Mouse (Mus musculus): ENCODE results near the gene Hsf2bp. TPM values are rescaled to one million over a fixed set of nuclear protein-coding genes. Genes with fewer than 3 reads are reported as not detected.

Gene Hsf2bp
- total and polyA plus RNA-seq, 3 experiments, result 0.34 to 1.0 (median 0.75) TPM

DNA sequence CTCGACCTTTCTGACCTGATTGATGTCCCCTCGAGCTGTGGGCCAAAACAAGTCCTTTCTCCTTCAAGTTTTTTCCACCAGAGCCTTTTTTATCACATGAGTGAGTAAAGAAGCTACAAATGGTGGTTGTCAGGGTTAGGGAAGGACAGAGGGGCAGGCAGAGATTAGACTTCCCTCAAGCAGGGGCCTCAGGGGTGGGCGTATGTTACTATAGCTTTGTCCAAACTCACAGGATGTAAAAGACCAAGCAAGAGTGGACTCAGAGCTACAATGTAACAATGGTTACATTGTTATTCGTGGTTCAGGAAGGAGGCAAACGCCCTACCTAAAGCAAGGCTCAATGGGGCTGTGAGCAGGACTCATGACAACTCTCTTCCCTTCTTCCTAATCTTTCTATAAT is 137.2 kb downstream of the Hsf2bp start:
- no peak overlapping the region for H3K4me2 ChIP-seq (ENCODE audit: insufficient read depth, low read depth, poor library complexity, severe bottlenecking)
- dilution Hi-C loops (cut with MboI; ENCODE audit: extremely low pct_ligation_motif_present, extremely low pct_unique_long_range_greater_than_20kb, low sequenced_read_pairs) (no loop called here), in situ Hi-C loops (cut with MboI; ENCODE audit: low pct_ligation_motif_present, low pct_unique_long_range_greater_than_20kb, low sequenced_read_pairs) (no loop called here)
- no peaks in the 10 kb centered on the region for H3K79me2 ChIP-seq (replicated peaks; ENCODE audit: control insufficient read depth, extremely low read depth, insufficient read depth, poor library complexity, severe bottlenecking)
- no peak for DNase-seq (ENCODE audit: extremely low read depth)
- peaks cover 0 to 4% of the 10 kb centered on the region in 2 experiments for H3K36me3 ChIP-seq (replicated peaks in 1 of 2; ENCODE audit: control insufficient read depth in 1 of 2, insufficient read depth in 1 of 2, low read length in 1 of 2)
- no peak overlapping the region for H3K4me3 ChIP-seq (replicated peaks in 1 of 3; ENCODE audit: low read depth in 2 of 3, low read length in 2 of 3, poor library complexity in 1 of 3)
- H3K27ac ChIP-seq (ENCODE audit: insufficient read depth, low read depth), result no peak overlapping the region
- no peak overlapping the region for H3K9ac ChIP-seq (ENCODE audit: insufficient read depth, low read depth)
- TF ChIP-seq POLR2A (IDR thresholded peaks at IDR 0.05; ENCODE audit: low read depth, low read length) (no peak), MAZ (IDR thresholded peaks at IDR 0.05; ENCODE audit: low read depth, low read length) (no peak), IRF4 (IDR thresholded peaks at IDR 0.05; ENCODE audit: low read depth, low read length) (no peak), MXI1 (IDR thresholded peaks at IDR 0.05; ENCODE audit: low read depth, low read length) (no peak), ZNF384 (IDR thresholded peaks at IDR 0.05; ENCODE audit: low read depth, low read length) (no peak), SIN3A (IDR thresholded peaks at IDR 0.05; ENCODE audit: low read length) (no peak)
- peaks cover 27 to 59% of the 10 kb centered on the region in 2 experiments for H3K4me1 ChIP-seq (ENCODE audit: control insufficient read depth in 1 of 2, insufficient read depth in 2 of 2)
- H3K9me3 ChIP-seq (replicated peaks; ENCODE audit: low read length), result no peaks in the 10 kb centered on the region
- H3K27me3 ChIP-seq (replicated peaks), result no peaks in the 10 kb centered on the region

GRCm38 (mm10) chr17:31897186-31897793 is 138.9 kb downstream of the Hsf2bp start:
- Histone ChIP-seq H3K79me2 (replicated peaks; ENCODE audit: control insufficient read depth, extremely low read depth, insufficient read depth, poor library complexity, severe bottlenecking) (no peaks in the 10 kb centered on the region), H3K9me3 (replicated peaks; ENCODE audit: low read length) (no peaks in the 10 kb centered on the region), H3K27ac (ENCODE audit: insufficient read depth, low read depth) (no peak overlapping the region), H3K27me3 (replicated peaks) (no peaks in the 10 kb centered on the region), H3K9ac (ENCODE audit: insufficient read depth, low read depth) (no peak overlapping the region), H3K4me1 (ENCODE audit: control insufficient read depth in 1 of 2, insufficient read depth in 2 of 2) (peaks cover 27 to 55% of the 10 kb centered on the region in 2 experiments), H3K4me3 (replicated peaks in 1 of 3; ENCODE audit: low read depth in 2 of 3, low read length in 2 of 3, poor library complexity in 1 of 3) (no peak overlapping the region), H3K36me3 (replicated peaks in 1 of 2; ENCODE audit: control insufficient read depth in 1 of 2, insufficient read depth in 1 of 2, low read length in 1 of 2) (no peaks in the 10 kb centered on the region), H3K4me2 (ENCODE audit: insufficient read depth, low read depth, poor library complexity, severe bottlenecking) (no peak overlapping the region)
- DNase-seq (ENCODE audit: extremely low read depth), result no peak
- TF ChIP-seq SIN3A (IDR thresholded peaks at IDR 0.05; ENCODE audit: low read length), result no peak
- no peak for TF ChIP-seq SMC3 (IDR thresholded peaks at IDR 0.05; ENCODE audit: low read depth, low read length)
- dilution Hi-C loops (cut with MboI; ENCODE audit: extremely low pct_ligation_motif_present, extremely low pct_unique_long_range_greater_than_20kb, low sequenced_read_pairs), result no loop called here
- in situ Hi-C loops (cut with MboI; ENCODE audit: low pct_ligation_motif_present, low pct_unique_long_range_greater_than_20kb, low sequenced_read_pairs), result no loop called here

- dilution Hi-C loops (cut with MboI; ENCODE audit: extremely low pct_ligation_motif_present, extremely low pct_unique_long_range_greater_than_20kb, low sequenced_read_pairs) (no loop called here), in situ Hi-C loops (cut with MboI; ENCODE audit: low pct_ligation_motif_present, low pct_unique_long_range_greater_than_20kb, low sequenced_read_pairs) (no loop called here)
- H3K36me3 ChIP-seq (replicated peaks in 1 of 2; ENCODE audit: control insufficient read depth in 1 of 2, insufficient read depth in 1 of 2, low read length in 1 of 2), result no peaks in the 10 kb centered on the region
- H3K4me1 ChIP-seq (ENCODE audit: control insufficient read depth in 1 of 2, insufficient read depth in 2 of 2), result peaks cover 30 to 55% of the 10 kb centered on the region in 2 experiments
- H3K27ac ChIP-seq (ENCODE audit: insufficient read depth, low read depth), result no peak overlapping the region
- H3K9ac ChIP-seq (ENCODE audit: insufficient read depth, low read depth), result no peak overlapping the region
- no peak overlapping the region for H3K4me2 ChIP-seq (ENCODE audit: insufficient read depth, low read depth, poor library complexity, severe bottlenecking)
- no peaks in the 10 kb centered on the region for H3K9me3 ChIP-seq (replicated peaks; ENCODE audit: low read length)
- TF ChIP-seq IRF4 (IDR thresholded peaks at IDR 0.05; ENCODE audit: low read depth, low read length) (no peak), JUN (IDR thresholded peaks at IDR 0.05; ENCODE audit: insufficient read depth, low read depth, low read length) (no peak), MAZ (IDR thresholded peaks at IDR 0.05; ENCODE audit: low read depth, low read length) (no peak), ELF1 (IDR thresholded peaks at IDR 0.05; ENCODE audit: low read depth, low read length) (no peak)
- DNase-seq (ENCODE audit: extremely low read depth), result no peak
- no peaks in the 10 kb centered on the region for H3K79me2 ChIP-seq (replicated peaks; ENCODE audit: control insufficient read depth, extremely low read depth, insufficient read depth, poor library complexity, severe bottlenecking)
- no peak overlapping the region for H3K4me3 ChIP-seq (replicated peaks in 1 of 3; ENCODE audit: low read depth in 2 of 3, low read length in 2 of 3, poor library complexity in 1 of 3)
- H3K27me3 ChIP-seq (replicated peaks), result no peaks in the 10 kb centered on the region
Observed at GRCm38 (mm10) chr17:31896751-31897150, 139.4 kb downstream of the Hsf2bp start.

Data from CH12.LX (cell line).